Mouse (Mus musculus) adrenal gland, postnatal 0 days (tissue): ENCODE results near the gene Rsbn1. TPM values are rescaled to one million over a fixed set of nuclear protein-coding genes. Genes with fewer than 3 reads are reported as not detected.

Experiments
- polyA plus RNA-seq: library from polyadenylated mRNA; unstranded; fragments of >200 nt; fragmentation: Nextera tagmentation; extraction: Ambion mirVana; gene quantifications from 2 replicates; pipeline ENCODE4 v1.2.1, GENCODE M21; 2015

The Rsbn1 gene
- polyA plus RNA-seq = 7.6 and 9.2 TPM in 2 replicates

DNA sequence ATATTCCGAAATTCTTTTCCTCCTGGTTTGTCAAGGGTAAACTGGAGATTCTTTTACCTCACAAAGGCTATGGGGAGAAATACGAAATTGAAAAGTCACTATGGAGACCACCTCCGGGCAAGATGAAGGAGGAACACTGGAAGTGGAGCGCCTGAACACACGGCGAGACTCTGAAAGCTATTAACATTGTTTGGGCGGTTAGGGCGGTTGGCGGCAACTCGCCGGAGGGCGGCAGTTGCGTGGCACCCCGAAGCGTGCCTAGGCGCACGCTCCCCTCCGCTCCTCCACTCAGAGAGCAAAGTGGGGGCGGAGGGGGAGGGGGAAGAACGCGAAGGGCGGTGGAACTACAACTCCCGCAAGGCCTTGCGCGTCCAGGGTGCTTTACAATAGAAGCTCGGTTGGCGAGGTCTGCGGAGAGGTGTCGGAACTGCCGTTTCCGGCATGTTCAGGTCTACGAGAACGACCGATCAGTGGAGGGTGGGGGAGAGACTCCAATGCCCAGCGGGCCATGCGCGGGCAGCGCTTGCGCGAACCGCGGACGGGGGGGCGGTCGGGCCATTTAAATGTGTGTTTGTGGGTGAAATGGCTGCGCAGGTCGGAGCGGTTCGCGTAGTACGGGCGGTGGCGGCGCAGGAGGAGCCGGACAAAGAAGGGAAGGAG, at the start of gene Rsbn1:
TSS of gene Rsbn1 (plus strand) at position 111 of the 660 bp plus-strand sequence.

GRCm38 (mm10) chr3:103967861-103968691, 54.2 kb downstream of the Rsbn1 start, which contains the start of gene Phtf1:
Gene Phtf1, plus strand, starts transcription at chr3:103968110.

Other genes with a start within 250 kb of the Rsbn1 start
- gene Olfml3, start 176.1 kb upstream of the Rsbn1 start, polyA plus RNA-seq = 38.6 and 66.9 TPM in 2 replicates
- not detected in 2 replicates for gene Gm10964, start 174.8 kb upstream of the Rsbn1 start, polyA plus RNA-seq
- gene Hipk1, start 122.6 kb upstream of the Rsbn1 start, polyA plus RNA-seq = 7.6 and 9.2 TPM in 2 replicates
- gene Dclre1b, start 104.7 kb upstream of the Rsbn1 start, polyA plus RNA-seq = 15.8 and 21.2 TPM in 2 replicates
- 17.9 and 21.5 TPM in 2 replicates for gene Ap4b1, start 104.6 kb upstream of the Rsbn1 start, polyA plus RNA-seq
- not detected in 2 replicates for gene Gm43064, start 104.5 kb upstream of the Rsbn1 start, polyA plus RNA-seq
- gene Bcl2l15, start 81.5 kb upstream of the Rsbn1 start, polyA plus RNA-seq = 0.30 TPM in 1 of 2 replicates, not detected in the other
- gene Ptpn22, start 54.3 kb upstream of the Rsbn1 start, polyA plus RNA-seq = 1.2 TPM in 2 replicates
- 18.4 TPM in 2 replicates for gene Phtf1, start 54.0 kb downstream of the Rsbn1 start, polyA plus RNA-seq